Mouse (Mus musculus) adrenal gland, adult 2 months (tissue): ENCODE results near the gene Npcd. TPM values are rescaled to one million over a fixed set of nuclear protein-coding genes. Genes with fewer than 3 reads are reported as not detected.

Experiments used
- DNase-seq: peaks from one replicate; pipeline ENCODE4 v3.0.0; 2021
- polyA plus RNA-seq: library from polyadenylated mRNA; depleted of rRNA; stranded (reverse); fragments of >200 nt; gene quantifications from 2 replicates; pipeline ENCODE4 v1.2.3, GENCODE M21; 2012; rRNA removed
- total RNA-seq, 2 experiments: library from RNA; stranded (reverse); gene quantifications; 2 replicates each; pipeline ENCODE4 v1.2.3; 2021

The Npcd gene
- total and polyA plus RNA-seq, 3 experiments, result 1.2 to 14.6 (median 2.0) TPM

DNA sequence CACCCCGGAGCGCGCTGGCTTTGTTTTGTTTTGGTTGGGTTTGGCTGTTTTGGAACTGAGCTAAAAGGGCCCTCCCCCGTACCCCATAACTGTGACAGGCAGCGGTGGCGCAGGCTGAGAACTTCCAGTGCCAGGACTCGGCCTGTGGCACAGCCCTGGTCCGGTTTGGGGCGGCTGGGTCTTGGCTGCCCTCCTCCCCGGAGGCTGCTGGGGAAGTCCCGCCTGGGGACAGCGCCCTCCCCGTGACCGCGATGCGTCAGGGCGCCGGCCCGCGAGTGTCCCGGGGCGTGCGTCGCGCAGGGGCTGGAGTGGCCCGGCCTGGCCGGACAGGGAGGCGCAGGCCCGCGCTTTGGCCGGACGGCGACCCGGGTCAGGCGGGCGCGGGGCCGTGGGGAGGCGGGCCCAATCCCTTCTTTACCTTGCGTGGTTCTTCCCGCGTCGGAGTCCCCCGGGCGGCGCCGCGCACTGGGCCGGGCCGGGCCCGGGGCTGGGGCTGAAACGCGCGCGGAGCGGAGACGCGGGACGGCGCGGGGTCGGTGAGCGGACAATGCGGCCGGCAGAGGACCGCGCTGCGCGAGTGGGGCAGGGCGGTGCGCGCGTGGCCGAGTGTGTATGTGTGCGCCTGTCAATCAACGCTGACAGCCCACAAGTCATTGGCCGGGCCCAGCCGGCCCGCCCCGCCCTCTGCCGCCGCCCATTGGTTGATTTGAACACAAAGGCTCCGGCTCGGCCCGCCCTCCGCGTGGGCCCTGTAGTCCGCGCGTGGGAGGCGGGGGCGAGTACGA is 91.9 kb downstream of the Npcd start, which contains the start of gene Sun2:
TSS of gene Sun2 (minus strand) at position 616 of the 785 bp plus-strand sequence.
- DNase-seq, result peak; percentile 95

GRCm38 (mm10) chr15:79741173-79741858 is 92.7 kb downstream of the Npcd start:
- DNase-seq, result peak; percentile 19

GRCm38 (mm10) chr15:79740739-79741138 is 93.3 kb downstream of the Npcd start:
- no peak for DNase-seq

Other genes starting within 250 kb of the Npcd start
- gene Dmc1, start 229.1 kb downstream of the Npcd start, total RNA-seq, result 1 to 10 TPM in 1 of 2 experiments, under 1 TPM in 1; 0.86 to 2.0 TPM
- gene Dmc1, start 229.1 kb downstream of the Npcd start, polyA plus RNA-seq, result 0.08 and 0.25 TPM in 2 replicates
- 1 to 10 TPM; 1.3 to 1.6 TPM for gene Fam227a, start 175.3 kb downstream of the Npcd start, total RNA-seq
- gene Fam227a, start 175.3 kb downstream of the Npcd start, polyA plus RNA-seq, result 0.43 and 0.61 TPM in 2 replicates
- 10 to 100 TPM; 14.0 to 26.9 TPM for gene Cby1, start 175.0 kb downstream of the Npcd start, total RNA-seq
- gene Cby1, start 175.0 kb downstream of the Npcd start, polyA plus RNA-seq, result 6.9 and 13.2 TPM in 2 replicates
- gene Tomm22, start 163.4 kb downstream of the Npcd start, total RNA-seq, result 100 to 1,000 TPM in 1 of 2 experiments, 10 to 100 TPM in 1; 93.3 to 114 TPM
- gene Tomm22, start 163.4 kb downstream of the Npcd start, polyA plus RNA-seq, result 11.0 and 13.7 TPM in 2 replicates
- gene Josd1, start 146.3 kb downstream of the Npcd start, total RNA-seq, result 10 to 100 TPM; 29.1 to 30.1 TPM
- 33.8 and 38.2 TPM in 2 replicates for gene Josd1, start 146.3 kb downstream of the Npcd start, polyA plus RNA-seq
- 10 to 100 TPM; 29.2 to 32.5 TPM for gene Gtpbp1, start 143.4 kb downstream of the Npcd start, total RNA-seq
- gene Gtpbp1, start 143.4 kb downstream of the Npcd start, polyA plus RNA-seq, result 26.4 and 29.8 TPM in 2 replicates
- gene Sun2, start 91.7 kb downstream of the Npcd start, total RNA-seq, result 10 to 100 TPM; 46.9 to 77.9 TPM
- 86.8 and 92.5 TPM in 2 replicates for gene Sun2, start 91.7 kb downstream of the Npcd start, polyA plus RNA-seq
- gene Dnal4, start 56.4 kb downstream of the Npcd start, total RNA-seq, result 10 to 100 TPM; 13.9 to 24.8 TPM
- 39.9 and 43.0 TPM in 2 replicates for gene Dnal4, start 56.4 kb downstream of the Npcd start, polyA plus RNA-seq
- 1 to 10 TPM; 4.4 to 7.9 TPM for gene Nptxr, start 29.5 kb downstream of the Npcd start, total RNA-seq
- 5.5 and 6.3 TPM in 2 replicates for gene Nptxr, start 29.5 kb downstream of the Npcd start, polyA plus RNA-seq
- gene Cbx6, start 451 bp upstream of the Npcd start, total RNA-seq, result 10 to 100 TPM; 46.2 to 67.3 TPM
- 105 and 106 TPM in 2 replicates for gene Cbx6, start 451 bp upstream of the Npcd start, polyA plus RNA-seq
- 10 to 100 TPM; 13.1 to 16.5 TPM for gene Apobec3, start 57.4 kb upstream of the Npcd start, total RNA-seq
- gene Apobec3, start 57.4 kb upstream of the Npcd start, polyA plus RNA-seq, result 5.2 and 6.7 TPM in 2 replicates
- gene Cbx7, start 136.9 kb upstream of the Npcd start, total RNA-seq, result 10 to 100 TPM; 15.6 to 29.8 TPM
- 35.2 and 41.3 TPM in 2 replicates for gene Cbx7, start 136.9 kb upstream of the Npcd start, polyA plus RNA-seq
- gene Pdgfb, start 180.7 kb upstream of the Npcd start, total RNA-seq, result 10 to 100 TPM; 30.3 to 54.0 TPM
- gene Pdgfb, start 180.7 kb upstream of the Npcd start, polyA plus RNA-seq, result 63.3 and 63.8 TPM in 2 replicates